ENCODE assay signal across 29 mouse cellular contexts in genomic region chr5:112525980-112526379, GRCm38 (mm10). TPM values are rescaled to one million over a fixed set of nuclear protein-coding genes. Genes with fewer than 3 reads are reported as not detected.
A peak's percentile ranks its signal among the peaks of the same experiment; 100 is the strongest.
DNase-seq lines count a peak whose midpoint lies in the region; ATAC-seq and TF ChIP-seq lines count a peak whose summit lies in the region.
"Had no signal": no experiment of that assay in that cellular context is flagged by ENCODE, and none has a peak within 500 bp of the region (broad histone marks: within the 10 kb centered on the region; RNA-seq: fewer than 3 reads in every experiment).

No protein-coding gene starts in this region.

- intact Hi-C loops in left cerebral cortex, adult 2 months (cut with DNase I) = no loop called here
- intact Hi-C loops in left cerebral cortex, postnatal 4 days (cut with DNase I) = no loop called here

- TF ChIP-seq CTCF in left cerebral cortex, adult 2 months (IDR thresholded peaks at IDR 0.05) = no peak

- H3K4me3 ChIP-seq in hindbrain, embryonic 10.5 days = no peak overlapping the region
- H3K4me3 ChIP-seq in hindbrain, embryonic 11.5 days (ENCODE audit: low read depth, low read length) = no peak overlapping the region
- H3K4me3 ChIP-seq in left cerebral cortex, adult 2 months = no peak overlapping the region
- H3K4me3 ChIP-seq in forebrain, embryonic 15.5 days = no peak overlapping the region
- H3K4me3 ChIP-seq: erythroblast, embryonic 14.5 days; neural tube, embryonic 15.5 days had no signal

- DNase-seq in cerebellum, postnatal 10 days = peak; percentile 53 to 65
- no peak for DNase-seq in cerebellum, postnatal 14 days
- DNase-seq in hindbrain, embryonic 10.5 days (ENCODE audit: low spot score) = no peak
- DNase-seq in hindbrain, embryonic 11.5 days (ENCODE audit: low spot score) = no peak
- DNase-seq in left cerebral cortex, adult 2 months (ENCODE audit: extremely low spot score in 1 of 2, low spot score in 2 of 2) = no peak
- no peak for DNase-seq in left cerebral cortex, postnatal 4 days
- DNase-seq in adrenal gland, postnatal 25 days = no peak
- DNase-seq: adrenal gland, adult 2 months; cerebellum, adult 8-10 months; gastrocnemius, postnatal 14 days; heart, postnatal 36 days; kidney, postnatal 25 days; liver; lung, adult 2 months; right cerebral cortex, postnatal 25 days; spleen, adult 18-20 months; thymus, postnatal 25 days had no signal

- H3K4me2 ChIP-seq in hindbrain, embryonic 11.5 days (replicated peaks; ENCODE audit: low read depth, low read length) = no peak overlapping the region
- no peak overlapping the region for H3K4me2 ChIP-seq in forebrain, embryonic 15.5 days (replicated peaks)
- H3K4me2 ChIP-seq: heart, embryonic 11.5 days; neural tube, embryonic 15.5 days had no signal

- H3K36me3 ChIP-seq in hindbrain, embryonic 10.5 days = no peaks in the 10 kb centered on the region
- H3K36me3 ChIP-seq in hindbrain, embryonic 11.5 days (ENCODE audit: control insufficient read depth, insufficient read depth, low read length) = no peaks in the 10 kb centered on the region
- H3K36me3 ChIP-seq in forebrain, embryonic 15.5 days = no peaks in the 10 kb centered on the region
- H3K36me3 ChIP-seq: neural tube, embryonic 15.5 days had no signal

- 81% methylated on average over 3 of the region's 3 CpGs for WGBS in hindbrain, embryonic 10.5 days
- WGBS in hindbrain, embryonic 11.5 days = 79% methylated on average over 3 of the region's 3 CpGs
- 56% methylated on average over 3 of the region's 3 CpGs for WGBS in forebrain, embryonic 15.5 days

- no peak overlapping the region for H3K9ac ChIP-seq in hindbrain, embryonic 11.5 days (ENCODE audit: low read depth, low read length)
- H3K9ac ChIP-seq in forebrain, embryonic 15.5 days (replicated peaks) = no peak overlapping the region
- H3K9ac ChIP-seq: liver, embryonic 14.5 days; neural tube, embryonic 15.5 days had no signal

- peaks cover 32% of the 10 kb centered on the region for H3K27me3 ChIP-seq in hindbrain, embryonic 10.5 days (ENCODE audit: insufficient read depth, poor library complexity, severe bottlenecking)
- no peaks in the 10 kb centered on the region for H3K27me3 ChIP-seq in hindbrain, embryonic 11.5 days (ENCODE audit: control insufficient read depth, insufficient read depth, low read length)
- H3K27me3 ChIP-seq in forebrain, embryonic 15.5 days = no peaks in the 10 kb centered on the region
- H3K27me3 ChIP-seq: CH12.LX; neural tube, embryonic 15.5 days had no signal

- peaks cover 67% of the 10 kb centered on the region for H3K4me1 ChIP-seq in hindbrain, embryonic 10.5 days (replicated peaks)
- peaks cover 12% of the 10 kb centered on the region for H3K4me1 ChIP-seq in hindbrain, embryonic 11.5 days (replicated peaks; ENCODE audit: control insufficient read depth, insufficient read depth, low read length)
- H3K4me1 ChIP-seq in forebrain, embryonic 15.5 days = peaks cover 50% of the 10 kb centered on the region

- H3K27ac ChIP-seq in hindbrain, embryonic 10.5 days = peak overlapping the region; percentile 19; the same call in 1 of the 2 replicates
- H3K27ac ChIP-seq in hindbrain, embryonic 11.5 days (ENCODE audit: low read depth, low read length) = no peak overlapping the region
- peak overlapping the region; percentile 86 for H3K27ac ChIP-seq in left cerebral cortex, adult 2 months
- peak overlapping the region; percentile 80 for H3K27ac ChIP-seq in forebrain, embryonic 15.5 days (replicated peaks)
- H3K27ac ChIP-seq: liver, embryonic 14.5 days; macrophage had no signal

- H3K9me3 ChIP-seq in hindbrain, embryonic 10.5 days = no peaks in the 10 kb centered on the region
- H3K9me3 ChIP-seq in hindbrain, embryonic 11.5 days (ENCODE audit: control insufficient read depth, low read length) = no peaks in the 10 kb centered on the region
- H3K9me3 ChIP-seq in forebrain, embryonic 15.5 days = no peaks in the 10 kb centered on the region
- H3K9me3 ChIP-seq: neural tube, embryonic 15.5 days had no signal

- ATAC-seq in hindbrain, embryonic 11.5 days (ENCODE audit: low FRiP score) = no peak
- no peak for ATAC-seq in forebrain, embryonic 15.5 days (replicated peaks)
- ATAC-seq: activated CD4-positive, CD25-positive, alpha-beta regulatory T cell, adult 4 months; intestine, postnatal 0 days had no signal

RNA-seq across cellular contexts. Expression of gene Sez6l, which starts 51.0 kb away (rescaled TPM):
- polyA plus RNA-seq in hindbrain, embryonic 10.5 days (2016; fragmentation: Nextera tagmentation; extraction: Ambion mirVana) = 1.4 and 6.0 TPM in 2 replicates
- polyA plus RNA-seq in hindbrain, embryonic 11.5 days (2014; fragmentation: Nextera tagmentation; extraction: Ambion mirVana) = 4.9 and 5.1 TPM in 2 replicates
- 100 to 1,000 TPM; 174 to 177 TPM for total RNA-seq in left cerebral cortex, adult 2 months (2021)
- total RNA-seq in left cerebral cortex, postnatal 4 days (2021) = 100 to 1,000 TPM; 130 to 156 TPM
- 33.1 and 33.3 TPM in 2 replicates for polyA plus RNA-seq in forebrain, embryonic 15.5 days (2015; fragmentation: Nextera tagmentation; extraction: Ambion mirVana)
- 4.3 and 4.6 TPM in 2 replicates for total RNA-seq in adrenal gland, postnatal 25 days (2021)
- total RNA-seq: CH12.LX; granulocyte monocyte progenitor cell, adult 5-6 weeks; megakaryocyte-erythroid progenitor cell, adult 5-6 weeks had no signal
- polyA plus RNA-seq: activated CD4-positive, CD25-positive, alpha-beta regulatory T cell, adult 4 months; C2C12; erythroblast, embryonic 14.5 days; macrophage had no signal

Comparison
In these comparisons a context has a peak if more than half of its experiments do, and no peak if none do; other contexts are left out.
1. DNase-seq: peak in cerebellum, postnatal 10 days (2 of 2); none in cerebellum, postnatal 14 days (0 of 2), hindbrain, embryonic 10.5 days (single experiment), hindbrain, embryonic 11.5 days (single experiment), left cerebral cortex, adult 2 months (0 of 2), left cerebral cortex, postnatal 4 days (single experiment) and adrenal gland, postnatal 25 days (single experiment).
2. RNA of gene Sez6l, which starts 51.0 kb away (total RNA-seq): 174 to 177 TPM in left cerebral cortex, adult 2 months and 130 to 156 TPM in left cerebral cortex, postnatal 4 days; 4.3 to 4.6 TPM in adrenal gland, postnatal 25 days; every median in the first group is over 10 times any median in the second.